Mouse (Mus musculus) MEL (cell line): Measurements from ENCODE around the gene Marc2. TPM values are rescaled to one million over a fixed set of nuclear protein-coding genes. Genes with fewer than 3 reads are reported as not detected.

Source experiments
- DNase-seq: peaks from one replicate; pipeline ENCODE4 v3.0.0; 2011; ENCODE audit warnings: low read depth, low spot score
- H3K27ac ChIP-seq: 2 replicates; pipeline ENCODE4 v1.5.1; 2012; ENCODE audit warnings: low read depth, mild to moderate bottlenecking, control low read depth, low read length, moderate library complexity; ENCODE audit not compliant: control insufficient read depth
- H3K27me3 ChIP-seq, 2 experiments: fragments of 150-350 bp in 1 of 2; sonication (generic) in 1 of 2; 2 replicates each; pipeline ENCODE4 v1.6.1; 2012; ENCODE audit warnings: low read length in 2 of 2, mild to moderate bottlenecking in 2 of 2, improper control_type of control experiment in 1 of 2, moderate library complexity in 1 of 2; ENCODE audit not compliant: insufficient read depth in 2 of 2, control insufficient read depth in 1 of 2
- H3K36me3 ChIP-seq, 2 experiments: 2 replicates each; pipeline ENCODE4 v1.6.1; 2012 to 2014; ENCODE audit warnings: low read length in 2 of 2, improper control_type of control experiment in 1 of 2, inconsistent platforms in 1 of 2, mild to moderate bottlenecking in 1 of 2; ENCODE audit not compliant: insufficient read depth in 2 of 2, control insufficient read depth in 1 of 2
- H3K4me1 ChIP-seq, 2 experiments: fragments of 150-350 bp in 1 of 2; sonication (generic) in 1 of 2; 2 replicates each; pipeline ENCODE4 v1.6.1; 2012; ENCODE audit warnings: low read length in 2 of 2, improper control_type of control experiment in 1 of 2, mild to moderate bottlenecking in 1 of 2; ENCODE audit not compliant: insufficient read depth in 2 of 2, control insufficient read depth in 1 of 2
- H3K4me3 ChIP-seq, 2 experiments: fragments of 150-350 bp in 1 of 2; sonication (generic) in 1 of 2; 2 replicates each; pipeline ENCODE4 v1.5.1; 2012; ENCODE audit warnings: low read depth in 2 of 2, low read length in 2 of 2, mild to moderate bottlenecking in 2 of 2, moderate library complexity in 2 of 2, control low read depth in 1 of 2, improper control_type of control experiment in 1 of 2; ENCODE audit not compliant: control insufficient read depth in 1 of 2, insufficient read depth in 1 of 2
- H3K79me2 ChIP-seq: 2 replicates; pipeline ENCODE4 v1.6.1; 2012; ENCODE audit warnings: mild to moderate bottlenecking, low read length, moderate library complexity; ENCODE audit not compliant: control insufficient read depth, poor library complexity, insufficient read depth
- H3K9ac ChIP-seq: 2 replicates; pipeline ENCODE4 v1.6.1; 2012; ENCODE audit warnings: low read depth, mild to moderate bottlenecking, control low read depth, low read length, moderate library complexity; ENCODE audit not compliant: control insufficient read depth, poor library complexity, severe bottlenecking
- H3K9me3 ChIP-seq: fragments of 150-350 bp; sonication (generic); replicated peaks from 2 replicates; pipeline ENCODE4 v1.6.1; 2012; ENCODE audit warnings: mild to moderate bottlenecking, low read length, improper control_type of control experiment, moderate library complexity; ENCODE audit not compliant: insufficient read depth
- BHLHE40 ChIP-seq: IDR thresholded peaks from 2 replicates; pipeline ENCODE4 v1.6.1; 2012; ENCODE audit warnings: low read depth, mild to moderate bottlenecking, inconsistent platforms, low read length, improper control_type of control experiment, borderline replicate concordance
- CHD2 ChIP-seq: IDR thresholded peaks from 2 replicates; pipeline ENCODE4 v1.6.1; 2011; ENCODE audit warnings: low read length, improper control_type of control experiment
- ELF1 ChIP-seq: IDR thresholded peaks from 2 replicates; pipeline ENCODE4 v1.6.1; 2014; ENCODE audit warnings: low read depth, mild to moderate bottlenecking, inconsistent platforms, low read length, improper control_type of control experiment, moderate library complexity
- EP300 ChIP-seq, 2 experiments: IDR thresholded peaks; 2 replicates each; pipeline ENCODE4 v1.6.1; 2011; ENCODE audit warnings: improper control_type of control experiment in 2 of 2, low read length in 2 of 2, low read depth in 1 of 2, mild to moderate bottlenecking in 1 of 2
- ETS1 ChIP-seq: IDR thresholded peaks from 2 replicates; pipeline ENCODE4 v1.6.1; 2012; ENCODE audit warnings: low read depth, mild to moderate bottlenecking, inconsistent platforms, low read length, improper control_type of control experiment, moderate library complexity
- GABPA ChIP-seq: IDR thresholded peaks from 2 replicates; pipeline ENCODE4 v1.6.1; 2012; ENCODE audit warnings: low read depth, mild to moderate bottlenecking, inconsistent platforms, low read length, improper control_type of control experiment, moderate library complexity
- MAX ChIP-seq: IDR thresholded peaks from 2 replicates; pipeline ENCODE4 v1.6.1; 2011; ENCODE audit warnings: low read length, improper control_type of control experiment
- MAZ ChIP-seq: IDR thresholded peaks from 2 replicates; pipeline ENCODE4 v1.6.1; 2012; ENCODE audit warnings: low read depth, mild to moderate bottlenecking, inconsistent platforms, low read length, improper control_type of control experiment
- MXI1 ChIP-seq: IDR thresholded peaks from 2 replicates; pipeline ENCODE4 v1.6.1; 2011; ENCODE audit warnings: mild to moderate bottlenecking, low read depth, low read length, improper control_type of control experiment
- NELFE ChIP-seq: IDR thresholded peaks from 2 replicates; pipeline ENCODE4 v1.6.1; 2011; ENCODE audit warnings: low read depth, low read length, improper control_type of control experiment
- POLR2A ChIP-seq, 2 experiments: IDR thresholded peaks; 2 replicates each; pipeline ENCODE4 v1.6.1; 2011 to 2012; ENCODE audit warnings: low read length in 2 of 2, mild to moderate bottlenecking in 2 of 2, control low read depth in 1 of 2, improper control_type of control experiment in 1 of 2, low read depth in 1 of 2, moderate library complexity in 1 of 2; ENCODE audit not compliant: control insufficient read depth in 1 of 2, insufficient read depth in 1 of 2, poor library complexity in 1 of 2
- POLR2AphosphoS2 ChIP-seq: IDR thresholded peaks from 2 replicates; pipeline ENCODE4 v1.6.1; 2011; ENCODE audit warnings: low read length, improper control_type of control experiment
- TAL1 ChIP-seq: IDR thresholded peaks from 2 replicates; pipeline ENCODE4 v1.6.1; 2012; ENCODE audit warnings: mild to moderate bottlenecking, inconsistent platforms, low read length, moderate library complexity, mixed read lengths
- TCF12 ChIP-seq: IDR thresholded peaks from 2 replicates; pipeline ENCODE4 v1.6.1; 2014; ENCODE audit warnings: low read depth, mild to moderate bottlenecking, inconsistent platforms, low read length, improper control_type of control experiment, moderate library complexity
- USF1 ChIP-seq: IDR thresholded peaks from 2 replicates; pipeline ENCODE4 v1.6.1; 2014; ENCODE audit warnings: low read depth, mild to moderate bottlenecking, inconsistent platforms, low read length, improper control_type of control experiment, moderate library complexity
- USF2 ChIP-seq, 2 experiments: IDR thresholded peaks; 2 replicates each; pipeline ENCODE4 v1.6.1; 2011 to 2012; ENCODE audit warnings: improper control_type of control experiment in 2 of 2, low read length in 2 of 2, borderline replicate concordance in 1 of 2, inconsistent platforms in 1 of 2, low read depth in 1 of 2, mild to moderate bottlenecking in 1 of 2; ENCODE audit not compliant: insufficient read depth in 1 of 2
- ZC3H11A ChIP-seq: IDR thresholded peaks from 2 replicates; pipeline ENCODE4 v1.6.1; 2012; ENCODE audit warnings: low read depth, mild to moderate bottlenecking, inconsistent platforms, low read length, improper control_type of control experiment
- polyA plus RNA-seq, 2 experiments: library from polyadenylated mRNA; stranded (reverse) in 1 of 2; unstranded in 1 of 2; fragments of >175 nt in 1 of 2; fragments of >200 nt in 1 of 2; gene quantifications; 2 replicates each; pipeline versions ENCODE4 v1.2.1 to v1.2.4; 2012; ENCODE audit warnings: low replicate concordance in 2 of 2, low read depth in 1 of 2; ENCODE audit not compliant: insufficient read length in 2 of 2, insufficient read depth in 1 of 2, missing spikeins in 1 of 2
- total RNA-seq: library from RNA; depleted of rRNA; stranded (reverse); fragments of 300-350 nt; gene quantifications from 2 replicates; pipeline ENCODE4 v1.2.3, GENCODE M21; 2012; rRNA removed

Gene Marc2
- total RNA-seq: 97.6 and 99.4 TPM in 2 replicates
- polyA plus RNA-seq: 100 to 1,000 TPM in 1 of 2 experiments, not detected in 1; 281 TPM

DNA sequence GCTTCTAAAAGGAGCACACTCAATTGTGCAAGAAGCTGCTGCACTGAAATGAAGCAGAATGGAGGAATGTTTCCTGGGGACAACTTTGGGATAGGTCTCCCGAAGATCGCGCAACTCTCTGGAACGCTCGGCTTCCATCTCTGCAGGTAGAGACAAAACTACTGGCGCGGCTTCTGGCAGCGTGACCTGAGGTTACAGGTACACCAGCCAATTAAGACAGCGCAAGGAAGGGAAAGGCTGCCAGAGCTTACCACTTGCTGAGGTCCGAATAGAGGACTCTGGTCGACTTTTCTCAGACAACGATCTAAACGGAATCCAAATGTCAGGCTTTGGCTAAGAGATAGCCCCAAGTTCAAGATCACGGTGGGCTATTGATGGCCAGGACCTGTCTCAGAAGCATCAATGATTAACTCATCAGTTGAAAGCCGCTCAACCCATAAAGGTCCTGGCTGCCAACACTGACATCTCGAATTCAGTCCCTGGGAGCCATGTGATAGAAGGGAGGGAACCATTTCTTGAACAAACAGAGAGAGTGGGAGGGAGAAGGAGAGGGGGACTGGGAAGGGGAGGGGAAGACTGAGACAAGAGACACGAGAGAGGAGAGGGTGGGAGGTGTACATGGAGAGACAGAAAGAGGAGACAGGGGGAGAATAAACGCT, at the start of gene Marc2:
Gene Marc2, minus strand, starts transcription at position 360 of the 659 bp plus-strand sequence.
- Histone ChIP-seq H3K4me1 (peaks cover 10 to 11% of the 10 kb centered on the region in 2 experiments; a peak in 3 of 4 replicates), H3K27me3 (no peaks in the 10 kb centered on the region), H3K79me2 (peaks cover 23% of the 10 kb centered on the region), H3K36me3 (peaks cover 0 to 9% of the 10 kb centered on the region in 2 experiments; a peak in 2 of 4 replicates), H3K9me3 (no peaks in the 10 kb centered on the region), H3K4me3 (peak within 1 kb of the TSS; percentile 84 to 99), H3K9ac (peak within 1 kb of the TSS; percentile 80), H3K27ac (peak within 1 kb of the TSS; percentile 25)
- peak; percentile 45; the same call in 1 of the 2 replicates for TF ChIP-seq USF1
- 0 out of 4 replicates have a peak, but pooled peaks of 1 of the 2 experiments have one; percentile 3 for TF ChIP-seq EP300 (IDR thresholded peaks at IDR 0.05; ENCODE audit: low read depth in 1 of 2, low read length in 2 of 2)
- no peak for TF ChIP-seq CHD2
- TF ChIP-seq MAX: peak; percentile 22; the same call in 1 of the 2 replicates
- TF ChIP-seq MXI1: peak; percentile 5; the same call in 1 of the 2 replicates
- TF ChIP-seq ETS1: 0 out of 2 replicates have a peak, but pooled peaks have one; percentile 8
- TF ChIP-seq TAL1: no peak
- DNase-seq: peak; percentile 68

DNA sequence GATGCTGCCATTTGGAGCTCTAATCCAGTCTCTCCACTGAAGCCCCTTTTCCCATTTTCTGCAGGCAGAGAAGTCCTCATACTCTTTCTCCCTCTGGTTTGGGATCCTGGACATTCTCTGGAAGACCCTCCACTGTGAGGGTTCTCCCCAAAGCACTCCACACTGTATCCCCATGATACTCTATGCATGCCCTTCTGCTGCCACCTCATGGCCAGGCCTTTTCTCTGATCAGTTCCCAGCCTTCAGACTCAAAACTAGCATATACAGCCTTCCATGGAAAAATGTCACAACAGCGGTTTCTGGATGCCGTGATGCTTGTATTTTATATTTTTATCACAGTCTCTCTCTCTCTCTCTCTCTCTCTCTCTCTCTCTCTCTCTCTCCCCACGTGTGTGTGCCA, 45.7 kb upstream of the Marc2 start:
- Histone ChIP-seq H3K79me2 (no peaks in the 10 kb centered on the region), H3K4me1 (no peaks in the 10 kb centered on the region), H3K9ac (no peak overlapping the region), H3K27me3 (no peaks in the 10 kb centered on the region), H3K9me3 (no peaks in the 10 kb centered on the region), H3K36me3 (no peaks in the 10 kb centered on the region), H3K4me3 (no peak overlapping the region), H3K27ac (no peak overlapping the region)
- TF ChIP-seq BHLHE40 (no peak), NELFE (no peak), TCF12 (no peak), ELF1 (no peak), ZC3H11A (no peak), MAX (no peak), MXI1 (no peak), GABPA (no peak), MAZ (no peak), POLR2AphosphoS2 (no peak), USF2 (IDR thresholded peaks at IDR 0.05; ENCODE audit: borderline replicate concordance in 1 of 2, insufficient read depth in 1 of 2, low read depth in 1 of 2, low read length in 2 of 2) (no peak), POLR2A (IDR thresholded peaks at IDR 0.05; ENCODE audit: control insufficient read depth in 1 of 2, insufficient read depth in 1 of 2, low read depth in 1 of 2, low read length in 2 of 2, poor library complexity in 1 of 2) (no peak)
- DNase-seq: no peak
